Mouse (Mus musculus) limb, embryonic 11.5 days (tissue): ENCODE results near the gene Efcab7. TPM values are rescaled to one million over a fixed set of nuclear protein-coding genes. Genes with fewer than 3 reads are reported as not detected.

Experiments
- ATAC-seq: fragments of 200-750 bp; cut with Nextera tagmentation; 2 replicates; pipeline ENCODE4 v1.8.0; 2017; ENCODE audit warnings: low read depth; ENCODE audit not compliant: insufficient number of reproducible peaks, low FRiP score, low TSS enrichment
- DNase-seq: peaks from one replicate; pipeline ENCODE4 v3.0.0-alpha.2; 2015; ENCODE audit warnings: low spot score
- H3K27ac ChIP-seq: fragments of 300-500 bp; sonication (generic); replicated peaks from 2 replicates; pipeline ENCODE4 v1.5.1; 2014; ENCODE audit warnings: low read depth, mild to moderate bottlenecking, low read length
- H3K27me3 ChIP-seq: fragments of 300-500 bp; sonication (generic); 2 replicates; pipeline ENCODE4 v1.6.1; 2014; ENCODE audit warnings: mild to moderate bottlenecking, low read length, mixed read lengths; ENCODE audit not compliant: control insufficient read depth, insufficient read depth
- H3K36me3 ChIP-seq: fragments of 300-500 bp; sonication (generic); 2 replicates; pipeline ENCODE4 v1.6.1; 2014; ENCODE audit warnings: mild to moderate bottlenecking, low read length, moderate library complexity, mixed read lengths; ENCODE audit not compliant: control insufficient read depth, insufficient read depth
- H3K4me1 ChIP-seq: fragments of 300-500 bp; sonication (generic); 2 replicates; pipeline ENCODE4 v1.6.1; 2014; ENCODE audit warnings: low read length, mixed read lengths; ENCODE audit not compliant: control insufficient read depth, insufficient read depth
- H3K4me2 ChIP-seq: fragments of 300-500 bp; sonication (generic); 2 replicates; pipeline ENCODE4 v1.6.1; 2014; ENCODE audit warnings: low read depth, mild to moderate bottlenecking, moderate library complexity; ENCODE audit not compliant: severe bottlenecking
- H3K4me3 ChIP-seq: fragments of 300-500 bp; sonication (generic); 2 replicates; pipeline ENCODE4 v1.5.1; 2014; ENCODE audit warnings: low read depth, low read length
- H3K9ac ChIP-seq: fragments of 300-500 bp; sonication (generic); 2 replicates; pipeline ENCODE4 v1.6.1; 2014; ENCODE audit warnings: mild to moderate bottlenecking, low read length
- H3K9me3 ChIP-seq: fragments of 300-500 bp; sonication (generic); 2 replicates; pipeline ENCODE4 v1.6.1; 2016; ENCODE audit warnings: low read length; ENCODE audit not compliant: control insufficient read depth
- WGBS: fragments of 180-500 bp; shearing (Covaris S2); extraction: QIAGEN DNeasy Blood & Tissue Kit; methylation state at CpG from one replicate; pipeline ENCODE4 v1.1.7; 2014; 5-methylcytosine and 5-hydroxymethylcytosine counted together
- polyA plus RNA-seq: library from polyadenylated mRNA; unstranded; fragments of >200 nt; fragmentation: Nextera tagmentation; extraction: Ambion mirVana; gene quantifications from 2 replicates; pipeline ENCODE4 v1.2.1, GENCODE M21; 2014

The Efcab7 gene
- polyA plus RNA-seq = 24.8 and 33.0 TPM in 2 replicates

- no peaks in the 10 kb centered on the region for H3K9me3 ChIP-seq
- H3K4me3 ChIP-seq = peak within 1 kb of the TSS; percentile 72
- peak within 1 kb of the TSS; percentile 54 for H3K4me2 ChIP-seq
- H3K27me3 ChIP-seq = no peaks in the 10 kb centered on the region
- H3K27ac ChIP-seq = peak within 1 kb of the TSS; percentile 68
- H3K9ac ChIP-seq = peak within 1 kb of the TSS; percentile 75
- DNase-seq (peak; percentile 92), ATAC-seq (peak; percentile 77)
- no peaks in the 10 kb centered on the region for H3K4me1 ChIP-seq
- WGBS = under 1% methylated on average over 48 of the region's 48 CpGs
- no peaks in the 10 kb centered on the region for H3K36me3 ChIP-seq
These were observed at the start of gene Efcab7 for GRCm38 (mm10) chr4:99829094-99830073. Efcab7 (plus strand) TSS chr4:99829198.

GRCm38 (mm10) chr4:99792365-99792764 is 36.6 kb upstream of the Efcab7 start:
- Histone ChIP-seq H3K4me1 (no peaks in the 10 kb centered on the region), H3K27ac (no peak overlapping the region), H3K9me3 (no peaks in the 10 kb centered on the region), H3K4me3 (no peak overlapping the region), H3K36me3 (no peaks in the 10 kb centered on the region), H3K27me3 (no peaks in the 10 kb centered on the region), H3K4me2 (no peak overlapping the region), H3K9ac (no peak overlapping the region)
- DNase-seq (no peak), ATAC-seq (no peak)
- 81% methylated on average over 6 of the region's 6 CpGs for WGBS

GRCm38 (mm10) chr4:99816697-99817460 is 12.1 kb upstream of the Efcab7 start:
- Histone ChIP-seq H3K4me2 (no peak overlapping the region), H3K4me1 (no peaks in the 10 kb centered on the region), H3K27me3 (no peaks in the 10 kb centered on the region), H3K36me3 (no peaks in the 10 kb centered on the region), H3K27ac (no peak overlapping the region), H3K4me3 (no peak overlapping the region), H3K9me3 (no peaks in the 10 kb centered on the region), H3K9ac (no peak overlapping the region)
- ATAC-seq (no peak), DNase-seq (no peak)
- WGBS = 86% methylated on average over 7 of the region's 7 CpGs

GRCm38 (mm10) chr4:99828337-99828736 is 661 bp upstream of the Efcab7 start:
- 71% methylated on average over 4 of the region's 4 CpGs for WGBS
- ATAC-seq (no peak), DNase-seq (no peak)
- Histone ChIP-seq H3K27me3 (no peaks in the 10 kb centered on the region), H3K4me2 (peak overlapping the region; percentile 54; the same call in 1 of the 2 replicates), H3K4me1 (no peaks in the 10 kb centered on the region), H3K4me3 (peak overlapping the region; percentile 72), H3K9me3 (no peaks in the 10 kb centered on the region), H3K36me3 (no peaks in the 10 kb centered on the region), H3K27ac (no peak overlapping the region), H3K9ac (no peak overlapping the region)

GRCm38 (mm10) chr4:99828739-99829093 is 282 bp upstream of the Efcab7 start:
- peak overlapping the region; percentile 72 for H3K4me3 ChIP-seq
- under 1% methylated on average over 7 of the region's 7 CpGs for WGBS
- H3K9me3 ChIP-seq = no peaks in the 10 kb centered on the region
- no peaks in the 10 kb centered on the region for H3K36me3 ChIP-seq
- H3K9ac ChIP-seq = peak overlapping the region; percentile 75
- H3K27ac ChIP-seq = no peak overlapping the region; the same call in 1 of the 2 replicates
- no peaks in the 10 kb centered on the region for H3K27me3 ChIP-seq
- H3K4me1 ChIP-seq = no peaks in the 10 kb centered on the region
- peak overlapping the region; percentile 54 for H3K4me2 ChIP-seq
- DNase-seq (no peak), ATAC-seq (no peak)

GRCm38 (mm10) chr4:99881882-99882281 is 52.9 kb downstream of the Efcab7 start:
- no peaks in the 10 kb centered on the region for H3K36me3 ChIP-seq
- no peak for DNase-seq
- no peak overlapping the region for H3K4me2 ChIP-seq
- H3K4me3 ChIP-seq = no peak overlapping the region
- H3K4me1 ChIP-seq = no peaks in the 10 kb centered on the region
- no peak for ATAC-seq
- H3K9ac ChIP-seq = no peak overlapping the region
- H3K27me3 ChIP-seq = no peaks in the 10 kb centered on the region
- H3K27ac ChIP-seq = no peak overlapping the region
- H3K9me3 ChIP-seq = no peaks in the 10 kb centered on the region

- H3K4me2 ChIP-seq = no peak overlapping the region
- H3K4me1 ChIP-seq = no peaks in the 10 kb centered on the region
- H3K4me3 ChIP-seq = no peak overlapping the region
- no peak for DNase-seq
- no peaks in the 10 kb centered on the region for H3K27me3 ChIP-seq
- no peaks in the 10 kb centered on the region for H3K36me3 ChIP-seq
- H3K9ac ChIP-seq = no peak overlapping the region
- no peak for ATAC-seq
- no peaks in the 10 kb centered on the region for H3K9me3 ChIP-seq
- H3K27ac ChIP-seq = no peak overlapping the region
These were observed 53.4 kb downstream of the Efcab7 start for GRCm38 (mm10) chr4:99882405-99882804.

- no peak overlapping the region for H3K4me2 ChIP-seq
- H3K4me1 ChIP-seq = no peaks in the 10 kb centered on the region
- ATAC-seq (no peak), DNase-seq (no peak)
- no peaks in the 10 kb centered on the region for H3K27me3 ChIP-seq
- H3K4me3 ChIP-seq = no peak overlapping the region
- H3K9ac ChIP-seq = no peak overlapping the region
- WGBS = 72% methylated on average over 4 of the region's 4 CpGs
- no peaks in the 10 kb centered on the region for H3K9me3 ChIP-seq
- H3K36me3 ChIP-seq = no peaks in the 10 kb centered on the region
- no peak overlapping the region for H3K27ac ChIP-seq
These were observed 85.0 kb downstream of the Efcab7 start for GRCm38 (mm10) chr4:99913894-99914451.
